Mouse (Mus musculus): ENCODE results near the gene Bhlhe40.

Bhlhe40 gene

GRCm38 (mm10) chr6:108663241-108664194 lies 3.1 kb downstream of the Bhlhe40 start:
- DNase-seq (ENCODE audit: low spot score) = no peak

GRCm38 (mm10) chr6:108664533-108665150 lies 4.2 kb downstream of the Bhlhe40 start:
- DNase-seq (ENCODE audit: low spot score) = no peak

GRCm38 (mm10) chr6:108665587-108665986 lies 5.2 kb downstream of the Bhlhe40 start:
- DNase-seq (ENCODE audit: low spot score) = no peak

DNA sequence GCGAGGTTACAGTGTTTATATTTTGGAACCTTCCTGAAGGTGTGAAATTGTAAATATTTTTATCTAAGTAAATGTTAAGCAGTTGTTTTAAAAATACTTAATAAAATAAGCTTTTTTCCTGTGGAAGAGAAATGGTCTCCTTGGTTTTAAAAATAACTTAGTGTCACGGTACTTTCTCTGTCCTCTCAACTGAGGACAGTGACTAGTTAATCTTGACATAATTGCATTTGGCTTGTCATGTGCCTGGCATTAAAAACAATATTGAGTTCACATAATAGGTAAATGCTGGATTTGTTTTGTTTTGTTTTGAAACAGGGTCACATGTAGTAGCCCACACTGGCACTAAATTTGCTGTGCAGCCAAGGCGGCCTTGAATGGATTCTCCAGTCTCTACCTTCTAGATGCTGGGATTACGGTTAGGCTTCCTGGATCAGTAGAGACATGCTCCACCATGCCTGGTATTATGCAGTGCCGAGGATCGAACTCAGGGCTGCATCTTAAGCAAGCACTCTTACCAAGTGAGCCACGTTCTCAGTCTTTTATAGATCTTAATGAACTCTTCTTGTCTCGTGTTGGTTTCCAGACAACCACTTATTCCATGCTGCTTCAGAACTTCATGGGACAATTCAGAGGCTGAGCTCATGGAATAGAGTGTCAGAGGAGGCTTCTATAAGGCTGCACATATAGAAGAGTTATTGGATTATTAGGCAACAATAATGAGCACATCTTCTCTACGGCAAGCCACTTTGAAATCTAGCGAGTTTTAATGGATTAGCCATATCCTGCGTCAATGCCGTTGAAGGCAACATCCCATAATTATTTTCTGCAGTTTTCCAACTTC lies 6.4 kb downstream of the Bhlhe40 start:
- DNase-seq (ENCODE audit: low spot score) = no peak

- DNase-seq (ENCODE audit: low spot score) = no peak
These were observed 7.2 kb downstream of the Bhlhe40 start for GRCm38 (mm10) chr6:108667599-108668021.

- DNase-seq (ENCODE audit: low spot score) = peak; percentile 82
These were observed 7.9 kb downstream of the Bhlhe40 start for GRCm38 (mm10) chr6:108668321-108668786.

DNA sequence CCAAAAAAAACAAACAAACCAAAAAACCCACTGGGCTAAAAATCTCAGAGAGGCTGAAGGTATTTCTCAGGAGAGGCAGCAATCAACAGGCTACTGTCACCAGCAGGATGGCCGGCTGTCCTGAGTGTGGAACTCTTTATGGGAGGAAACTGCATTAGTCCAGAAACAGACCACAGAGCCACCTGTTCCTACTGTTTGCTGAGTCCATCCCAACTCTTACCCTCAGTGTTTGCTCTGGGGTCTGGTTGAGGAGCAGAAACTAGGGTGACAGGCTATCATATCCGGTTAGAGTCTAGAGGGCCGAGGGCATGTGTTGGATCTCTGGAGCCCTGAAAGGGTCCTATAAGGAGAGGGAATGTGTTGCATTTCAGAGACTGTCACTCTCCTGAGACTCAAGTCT lies 9.8 kb downstream of the Bhlhe40 start:
- no peak for DNase-seq (ENCODE audit: low spot score)

DNA sequence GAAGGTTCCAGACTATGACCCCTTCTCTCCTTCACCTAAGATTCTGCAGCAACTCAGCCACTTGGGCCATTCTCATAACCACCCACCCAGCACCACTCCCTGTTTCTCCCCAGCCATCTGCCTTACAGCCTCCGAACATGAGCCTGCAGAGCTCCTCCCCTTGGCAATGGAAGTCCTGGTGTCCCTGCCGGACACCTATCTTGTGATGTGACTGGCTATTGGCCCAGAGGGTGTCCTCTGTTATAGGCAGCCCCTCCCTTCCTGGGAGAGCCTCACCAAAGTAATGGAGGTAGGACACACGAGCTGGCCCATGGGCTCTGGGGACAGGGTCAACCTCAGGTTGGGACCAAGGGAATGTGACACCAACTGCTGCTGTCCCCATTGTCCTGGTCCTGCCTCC lies 10.4 kb downstream of the Bhlhe40 start:
- DNase-seq (ENCODE audit: low spot score) = no peak

GRCm38 (mm10) chr6:108672094-108672493 lies 11.7 kb downstream of the Bhlhe40 start:
- no peak for DNase-seq (ENCODE audit: low spot score)

GRCm38 (mm10) chr6:108674221-108674620 lies 13.8 kb downstream of the Bhlhe40 start:
- no peak for DNase-seq (ENCODE audit: low spot score)

DNA sequence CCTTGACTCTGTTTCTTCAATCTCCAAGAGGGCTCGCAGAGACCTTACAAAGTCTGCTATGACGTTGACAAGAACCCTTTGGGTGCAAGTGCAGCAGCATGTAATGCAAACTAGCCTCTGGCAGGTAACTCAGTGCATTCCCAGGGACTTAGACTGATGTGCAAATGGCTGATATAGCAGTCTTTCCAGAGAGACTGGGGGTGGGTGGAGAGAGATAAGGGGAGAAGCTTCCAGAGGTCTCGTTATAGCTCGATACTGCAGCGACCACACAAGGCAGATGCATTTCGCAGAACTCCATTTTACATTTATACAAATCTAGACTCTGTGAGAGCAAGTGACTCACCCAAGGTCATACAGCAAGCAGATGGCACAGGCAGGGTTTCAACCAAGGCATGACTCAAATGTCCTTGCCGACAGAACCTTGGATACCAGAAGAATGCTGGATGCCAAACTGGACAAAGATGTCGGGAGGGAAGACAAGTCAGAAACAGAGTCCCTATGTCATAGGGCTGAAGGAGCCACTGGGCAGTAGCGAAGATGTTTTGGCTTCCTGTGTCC lies 16.4 kb downstream of the Bhlhe40 start:
- peak; percentile 46 for DNase-seq (ENCODE audit: low spot score)

- DNase-seq (ENCODE audit: low spot score) = peak; percentile 28
These were observed 17.3 kb downstream of the Bhlhe40 start for GRCm38 (mm10) chr6:108677697-108678096.

- DNase-seq (ENCODE audit: low spot score) = no peak
These were observed 17.8 kb downstream of the Bhlhe40 start for GRCm38 (mm10) chr6:108678227-108678626.

DNA sequence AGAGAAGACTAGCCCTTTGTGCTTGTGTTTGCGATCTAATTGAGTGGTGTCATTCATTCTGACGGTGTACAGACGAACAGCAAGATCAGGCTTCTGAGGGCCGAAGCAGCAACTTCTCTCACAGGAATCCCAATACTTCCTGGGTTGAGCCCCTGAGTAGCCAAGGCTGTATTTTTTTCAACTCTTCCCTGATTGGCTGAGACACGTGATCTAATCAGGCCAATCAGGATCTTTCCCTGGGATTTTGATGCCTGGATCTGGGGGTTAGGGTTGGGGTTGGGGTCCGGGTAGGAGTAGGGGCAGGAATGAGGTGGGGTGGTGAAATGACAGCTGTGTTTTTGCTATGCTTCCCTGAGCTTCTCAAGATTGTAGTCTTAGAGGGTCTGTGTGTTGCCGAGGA lies 20.1 kb downstream of the Bhlhe40 start:
- no peak for DNase-seq (ENCODE audit: low spot score)

- DNase-seq (ENCODE audit: low spot score) = no peak
These were observed 20.7 kb downstream of the Bhlhe40 start for GRCm38 (mm10) chr6:108681084-108681483.

DNA sequence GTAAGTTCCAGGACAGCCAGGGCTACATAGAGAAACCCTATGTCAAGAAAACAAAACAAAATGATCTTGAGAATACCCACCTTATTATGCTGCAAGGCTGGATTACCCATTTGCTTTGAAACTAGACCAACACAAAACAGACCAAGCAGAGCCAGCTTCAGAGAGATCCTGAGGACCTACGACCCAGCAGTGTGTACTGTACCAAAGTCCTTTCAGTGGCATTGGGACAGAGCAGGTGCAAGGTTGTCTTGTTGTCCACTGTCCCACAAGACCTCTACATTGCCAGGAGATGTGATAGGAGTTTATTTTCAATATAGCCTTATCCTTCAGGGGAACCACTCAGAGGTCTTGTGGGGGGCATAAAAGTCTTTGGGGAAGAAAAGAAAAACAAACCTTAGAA lies 22.7 kb downstream of the Bhlhe40 start:
- DNase-seq (ENCODE audit: low spot score) = no peak

GRCm38 (mm10) chr6:108684430-108684829 lies 24.0 kb downstream of the Bhlhe40 start:
- DNase-seq (ENCODE audit: low spot score) = no peak

DNA sequence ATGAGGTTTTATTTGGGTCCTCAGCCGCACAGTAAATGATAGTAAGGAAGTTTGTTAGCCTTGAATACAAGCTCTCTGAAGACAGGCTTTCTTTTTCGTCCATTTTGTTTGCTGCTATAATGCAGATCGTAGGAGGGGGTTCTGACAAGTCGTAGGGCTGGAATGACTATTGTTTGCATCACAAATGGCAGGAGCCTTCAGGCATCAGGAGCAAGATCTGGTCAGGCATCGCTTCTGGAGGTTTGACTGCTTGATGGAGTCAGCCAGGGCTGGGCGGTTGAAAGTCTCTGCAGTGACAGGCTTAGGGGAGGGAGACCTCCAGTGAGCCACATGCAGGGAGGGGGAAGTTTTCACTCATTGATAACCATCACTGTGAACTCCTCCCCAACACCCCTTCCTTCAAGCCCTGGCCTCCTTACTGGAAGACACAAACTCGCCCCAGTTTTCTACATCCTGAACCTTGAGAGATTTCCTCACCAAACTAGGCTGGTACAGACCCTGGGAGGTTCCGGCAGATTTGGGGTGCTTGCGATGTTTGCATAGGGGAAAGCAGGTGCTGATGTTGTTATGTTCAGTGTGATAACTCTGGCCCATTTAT lies 25.4 kb downstream of the Bhlhe40 start:
- DNase-seq (ENCODE audit: low spot score) = no peak

- no peak for DNase-seq (ENCODE audit: low spot score)
These were observed 26.5 kb downstream of the Bhlhe40 start for GRCm38 (mm10) chr6:108686930-108687329.

DNA sequence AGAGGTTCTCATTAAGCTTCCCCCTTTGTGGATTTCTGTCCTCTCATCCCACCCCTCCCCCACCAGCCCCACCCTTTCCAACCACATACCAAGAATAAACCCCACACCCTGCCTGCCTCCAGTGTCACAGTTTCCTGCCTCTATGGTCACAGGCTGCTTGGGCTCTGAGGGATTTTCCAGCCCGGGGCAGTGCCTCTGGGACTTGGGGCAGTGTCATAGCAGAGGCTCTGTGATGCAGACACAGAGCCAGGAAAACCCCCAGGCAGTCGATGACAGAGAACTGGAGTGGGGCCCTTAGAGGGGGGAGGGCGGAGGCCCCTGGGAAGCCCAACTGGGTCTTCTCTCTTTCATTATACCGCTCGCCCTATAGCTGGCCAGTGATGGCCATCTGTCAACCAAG lies 27.9 kb downstream of the Bhlhe40 start:
- DNase-seq (ENCODE audit: low spot score) = no peak

GRCm38 (mm10) chr6:108692986-108693385 lies 32.6 kb downstream of the Bhlhe40 start:
- DNase-seq (ENCODE audit: low spot score) = no peak
